Mouse (Mus musculus) testis, postnatal 10 days (tissue): ENCODE data around the gene Iqcf1.

Source experiments
- DNase-seq: peaks from one replicate; pipeline ENCODE4 v3.0.0; 2021; ENCODE audit warnings: low spot score

Iqcf1 gene

DNA sequence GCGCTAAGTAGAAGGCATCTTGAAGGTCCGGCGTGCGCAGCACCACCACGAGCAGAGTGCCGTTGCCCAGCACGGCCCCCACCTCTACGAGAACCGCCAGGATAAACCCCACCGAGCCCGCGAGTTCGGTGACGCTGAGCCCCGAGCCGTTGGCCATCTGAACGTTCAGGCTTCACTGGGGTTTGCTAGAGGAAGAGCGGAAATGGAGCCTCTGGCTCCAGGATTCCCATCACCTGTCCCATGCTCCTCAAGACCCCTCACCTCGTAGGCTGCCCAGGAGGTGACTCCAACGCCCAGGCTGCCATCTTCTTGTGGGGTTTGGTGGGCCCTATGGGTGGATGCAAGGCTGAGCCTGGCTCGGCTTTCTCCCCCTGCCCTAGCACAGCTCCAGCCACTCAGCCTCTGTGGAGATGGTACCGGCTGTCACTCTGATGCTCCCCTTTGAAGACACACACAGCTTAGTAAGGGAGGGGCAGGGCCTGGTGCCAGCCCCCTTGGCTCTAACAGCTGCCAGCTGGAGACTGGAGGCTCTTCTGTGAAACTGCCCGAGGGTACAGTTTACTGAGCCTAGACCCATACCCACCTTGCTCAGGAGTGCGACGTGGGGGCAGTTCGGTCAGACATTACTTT, 34.1 kb upstream of the Iqcf1 start, which contains the start of gene Gpr62:
Gpr62 (minus strand) TSS at position 368 of the 630 bp plus-strand sequence.
- no peak for DNase-seq

DNA sequence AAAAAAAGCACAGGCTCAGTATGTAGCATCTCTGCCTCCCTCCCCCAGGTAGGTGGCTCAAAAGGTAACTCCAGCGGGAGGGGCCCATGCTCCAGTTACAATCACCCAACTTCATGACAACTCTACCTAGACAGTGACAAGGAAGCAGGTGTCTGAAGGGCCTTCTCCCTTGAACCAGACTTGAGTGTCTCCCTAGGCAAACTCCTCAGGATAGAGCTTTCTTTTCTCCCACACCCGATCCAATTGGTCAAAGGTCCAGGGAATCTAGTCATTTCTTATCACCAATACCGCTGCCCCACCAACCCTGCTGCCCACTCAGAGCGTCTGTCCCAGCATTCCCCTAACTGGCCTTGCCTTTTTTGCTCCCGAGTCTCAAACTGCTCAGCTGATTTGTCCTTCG, 33.0 kb upstream of the Iqcf1 start:
- no peak for DNase-seq

GRCm38 (mm10) chr9:106467746-106468145, 32.0 kb upstream of the Iqcf1 start:
- DNase-seq: no peak

- no peak for DNase-seq
Measured at GRCm38 (mm10) chr9:106469317-106469716, 30.4 kb upstream of the Iqcf1 start.

DNA sequence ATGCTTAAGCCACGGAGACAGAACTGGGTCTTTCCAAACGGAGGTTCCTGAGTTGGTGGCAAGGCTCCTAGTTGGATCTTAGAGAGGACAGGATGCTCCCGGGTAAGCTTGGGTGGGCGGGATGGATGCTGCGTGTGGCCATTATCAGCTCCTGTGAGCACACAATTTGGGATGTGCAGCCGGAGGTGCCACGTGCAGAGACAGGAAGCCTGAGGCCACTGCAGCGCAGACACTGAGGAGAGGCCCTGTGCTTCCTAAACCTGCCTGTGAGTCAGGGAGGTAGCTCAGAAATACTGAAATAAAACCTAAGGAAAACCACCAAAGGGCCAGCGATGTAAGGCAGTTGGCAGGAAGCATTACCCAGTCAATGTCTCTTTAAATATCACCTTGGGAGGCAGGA, 30.0 kb upstream of the Iqcf1 start:
- DNase-seq: no peak

DNA sequence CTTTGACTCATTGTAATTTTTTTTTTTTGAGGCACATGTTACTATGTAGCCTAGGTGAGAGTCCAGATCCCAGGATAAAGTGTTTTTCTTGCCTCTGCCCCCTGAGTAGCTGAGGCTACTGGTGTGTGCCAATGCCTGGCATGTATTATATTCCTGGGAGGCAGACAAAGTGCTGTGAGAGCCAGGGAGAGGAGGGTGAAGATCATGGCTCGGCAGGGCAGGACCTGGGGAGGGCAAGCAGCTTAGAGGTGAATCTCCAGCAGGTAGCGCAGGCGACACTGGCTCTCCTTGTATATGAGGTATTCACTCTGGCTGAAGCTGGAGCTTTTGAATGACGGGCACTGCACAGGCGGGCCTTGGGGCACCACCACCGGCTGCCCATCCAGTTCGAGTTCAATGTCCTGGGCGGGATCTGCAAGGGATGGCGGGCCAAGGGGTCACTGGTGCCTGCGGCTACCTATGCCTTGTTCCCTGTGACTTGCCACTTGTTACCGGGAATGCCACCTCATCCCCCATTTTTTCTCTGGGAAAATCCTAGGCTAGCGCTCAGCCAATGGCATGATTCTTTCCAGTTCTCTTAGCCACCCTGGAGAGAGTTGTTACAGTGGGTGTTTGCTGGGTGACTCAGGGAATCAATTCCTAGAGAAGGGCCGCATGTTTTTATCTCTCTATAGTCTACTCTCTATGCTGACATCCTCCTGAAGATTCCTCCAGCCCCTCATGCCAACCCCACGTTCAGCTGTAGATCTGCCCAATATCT, 28.6 kb upstream of the Iqcf1 start:
- DNase-seq: peak; percentile 43

DNA sequence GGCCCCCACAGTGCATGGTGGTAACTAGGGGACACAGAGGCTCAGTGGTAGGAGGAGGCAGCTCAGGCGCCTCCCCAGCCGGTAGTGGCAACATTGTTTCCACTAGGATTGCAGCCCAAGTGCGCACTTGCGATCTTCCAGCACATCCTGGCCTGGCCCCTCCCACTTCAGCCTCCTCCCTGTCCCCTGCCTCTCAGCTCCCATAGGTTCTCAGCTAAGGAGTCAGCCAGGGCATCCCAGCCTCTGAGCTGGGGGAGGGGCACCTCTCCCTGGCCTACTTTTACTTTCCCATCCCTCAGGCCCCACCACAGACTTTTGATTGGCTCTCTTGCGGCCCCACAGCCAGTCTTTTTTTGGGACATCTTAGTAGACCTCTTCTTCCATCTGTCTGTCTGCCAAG, 27.9 kb upstream of the Iqcf1 start:
- DNase-seq: peak; percentile 84

GRCm38 (mm10) chr9:106472321-106472720, 27.4 kb upstream of the Iqcf1 start:
- no peak for DNase-seq

GRCm38 (mm10) chr9:106473081-106473752, 26.6 kb upstream of the Iqcf1 start:
- DNase-seq: no peak

GRCm38 (mm10) chr9:106473753-106474105, 26.0 kb upstream of the Iqcf1 start:
- peak; percentile 47 for DNase-seq

GRCm38 (mm10) chr9:106474456-106474855, 25.3 kb upstream of the Iqcf1 start:
- peak; percentile 87 for DNase-seq

GRCm38 (mm10) chr9:106475046-106475445, 24.7 kb upstream of the Iqcf1 start:
- peak; percentile 75 for DNase-seq

DNA sequence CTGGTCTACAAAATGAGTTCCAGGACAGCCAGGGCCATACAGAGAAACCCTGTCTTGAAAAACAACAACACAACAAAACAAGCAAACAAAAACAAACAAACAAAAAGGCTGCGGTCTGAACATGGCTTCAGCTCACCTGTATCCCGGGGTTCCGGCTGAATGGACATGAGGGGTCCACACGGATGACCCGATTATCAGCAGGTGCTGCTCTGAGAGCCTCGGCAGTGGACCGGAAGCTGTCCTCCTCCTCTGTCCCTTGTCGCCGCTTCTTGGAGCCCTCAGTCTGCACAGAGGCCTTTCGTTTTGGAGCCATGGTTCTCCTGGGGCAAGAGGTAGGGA, 24.1 kb upstream of the Iqcf1 start, which contains the start of gene Rrp9:
Rrp9 (plus strand) TSS at position 301 of the 339 bp plus-strand sequence.
- DNase-seq: peak; percentile 49

- peak; percentile 60 for DNase-seq
Measured at GRCm38 (mm10) chr9:106476002-106476923, 23.5 kb upstream of the Iqcf1 start.

GRCm38 (mm10) chr9:106476924-106477484, 22.8 kb upstream of the Iqcf1 start, which contains the start of gene Parp3:
TSS of gene Parp3 (minus strand) at chr9:106476949.
- peak; percentile 98 for DNase-seq

DNA sequence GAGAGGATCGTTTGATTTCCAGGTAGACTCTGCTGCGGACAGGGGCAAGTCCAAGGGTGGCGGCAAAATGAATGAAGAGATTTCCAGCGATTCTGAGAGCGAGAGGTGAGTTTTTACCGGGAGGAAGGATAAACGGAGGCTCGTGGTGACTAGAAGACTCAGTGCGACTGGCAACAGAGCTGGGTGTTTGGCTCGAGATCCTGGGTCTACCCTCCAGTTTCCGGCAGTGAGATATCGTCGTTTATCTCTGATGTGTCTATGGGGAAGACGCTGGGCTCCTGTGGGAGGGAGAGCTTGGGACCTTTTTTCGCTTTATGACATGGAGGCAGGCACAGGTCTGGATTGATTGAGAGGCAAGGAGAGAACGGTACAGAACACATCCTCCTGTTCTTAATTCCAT, 22.1 kb upstream of the Iqcf1 start:
- DNase-seq: peak; percentile 39

DNA sequence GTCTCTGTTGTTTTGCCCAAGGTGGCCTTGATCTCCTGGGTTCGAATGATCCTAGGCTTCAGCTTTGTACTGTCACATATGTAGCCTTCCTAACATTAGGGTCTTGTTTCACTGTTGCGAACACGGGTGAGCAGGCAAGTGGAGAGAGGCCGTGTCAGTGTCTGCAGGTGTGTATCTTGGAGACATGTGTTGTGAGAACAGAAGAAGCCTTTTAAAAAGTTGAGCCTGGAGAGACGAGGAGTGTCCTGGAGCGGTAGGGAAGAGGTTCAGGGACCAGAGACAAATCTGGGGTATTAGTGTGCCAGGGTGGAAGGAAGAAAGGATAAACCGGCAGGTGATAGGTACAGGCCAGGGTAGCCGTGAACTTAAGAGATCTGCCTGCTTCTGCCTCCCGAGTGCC, 21.7 kb upstream of the Iqcf1 start:
- DNase-seq: peak; percentile 34

- DNase-seq: peak; percentile 35
Measured at GRCm38 (mm10) chr9:106480541-106480940, 19.2 kb upstream of the Iqcf1 start.

- DNase-seq: peak; percentile 35
Measured at GRCm38 (mm10) chr9:106481075-106481474, 18.7 kb upstream of the Iqcf1 start.

GRCm38 (mm10) chr9:106481676-106482075, 18.1 kb upstream of the Iqcf1 start:
- peak; percentile 33 for DNase-seq

GRCm38 (mm10) chr9:106482578-106483115, 17.1 kb upstream of the Iqcf1 start:
- peak; percentile 37 for DNase-seq
